In the genomic region with DNA sequence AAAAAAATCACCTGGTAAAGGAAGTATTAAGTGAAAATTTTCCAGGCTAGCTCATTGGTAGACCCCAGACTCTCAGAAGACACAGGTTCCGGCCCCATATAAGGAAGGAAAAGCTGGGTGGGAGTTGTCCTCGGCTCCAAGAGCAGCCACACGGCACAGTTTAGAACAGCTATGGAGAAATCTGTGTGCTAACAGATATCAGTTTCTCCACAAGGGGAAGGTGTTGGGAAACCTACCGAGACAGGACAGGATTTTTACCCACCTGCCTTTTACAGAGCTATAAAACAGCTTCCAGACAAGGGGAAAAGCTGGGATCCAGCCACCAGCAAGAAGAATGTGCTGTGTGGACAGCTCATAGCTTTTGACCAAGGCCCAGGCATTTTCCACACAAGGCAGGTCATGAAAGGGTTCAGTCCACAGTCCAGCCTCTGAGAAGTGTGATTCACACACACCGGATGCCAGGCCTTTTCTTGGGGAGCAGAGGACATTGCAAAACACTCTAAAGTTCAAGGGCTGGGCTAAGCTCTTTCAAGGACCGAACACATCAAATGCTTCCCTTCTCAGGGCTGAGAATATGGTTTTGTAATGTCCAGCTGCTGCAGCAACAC, we compare ENCODE assay signal across 9 mouse cellular contexts. TPM values are rescaled to one million over a fixed set of nuclear protein-coding genes. Genes with fewer than 3 reads are reported as not detected.
A peak's percentile ranks its signal among the peaks of the same experiment; 100 is the strongest.
DNase-seq lines count a peak whose midpoint lies in the region; ATAC-seq and TF ChIP-seq lines count a peak whose summit lies in the region.
"Had no signal": no experiment of that assay in that cellular context is flagged by ENCODE, and none has a peak within 500 bp of the region (broad histone marks: within the 10 kb centered on the region; RNA-seq: fewer than 3 reads in every experiment).

No protein-coding gene starts in this region.

- H3K4me2 ChIP-seq in kidney, embryonic 15.5 days = no peak overlapping the region

- H3K27ac ChIP-seq in bone marrow macrophage, adult 2 months (ENCODE audit: insufficient read depth, low read depth, low read length) = peak overlapping the region; percentile 53
- peak overlapping the region; percentile 52 for H3K27ac ChIP-seq in kidney, embryonic 15.5 days

- no peak for TF ChIP-seq CTCF in bone marrow macrophage, adult 2 months (IDR thresholded peaks at IDR 0.05; ENCODE audit: low read depth, low read length)

- no peak for TF ChIP-seq POLR2A in bone marrow macrophage, adult 2 months (IDR thresholded peaks at IDR 0.05; ENCODE audit: borderline replicate concordance, low read depth, low read length)

- no peaks in the 10 kb centered on the region for H3K27me3 ChIP-seq in kidney, embryonic 15.5 days
- H3K27me3 ChIP-seq: CH12.LX had no signal

- no peak for ATAC-seq in kidney, embryonic 15.5 days (replicated peaks; ENCODE audit: low FRiP score)

- H3K9me3 ChIP-seq in kidney, embryonic 15.5 days (replicated peaks) = no peaks in the 10 kb centered on the region

- DNase-seq in gastrocnemius, postnatal 25 days = peak; percentile 35
- DNase-seq in gastrocnemius, adult 8-10 months (ENCODE audit: low spot score in 2 of 2) = no peak
- peak; percentile 57 to 71 for DNase-seq in monocyte, adult 2 months (ENCODE audit: low read depth in 1 of 2, low spot score in 2 of 2)
- no peak for DNase-seq in right cerebral cortex, adult 18-20 months
- no peak for DNase-seq in right cerebral cortex, postnatal 25 days
- no peak for DNase-seq in natural killer cell, adult 2 months (ENCODE audit: low spot score in 2 of 2)

- 48% methylated on average over 6 of the region's 6 CpGs for WGBS in kidney, embryonic 15.5 days

- H3K4me3 ChIP-seq in bone marrow macrophage, adult 2 months (ENCODE audit: insufficient read depth, low read length) = no peak overlapping the region
- no peak overlapping the region for H3K4me3 ChIP-seq in kidney, embryonic 15.5 days (replicated peaks)

- peaks cover 22% of the 10 kb centered on the region for H3K36me3 ChIP-seq in kidney, embryonic 15.5 days

- H3K4me1 ChIP-seq in bone marrow macrophage, adult 2 months (ENCODE audit: control insufficient read depth, insufficient read depth, low read length) = peaks cover 31% of the 10 kb centered on the region
- peaks cover 45% of the 10 kb centered on the region for H3K4me1 ChIP-seq in kidney, embryonic 15.5 days

- no peak overlapping the region for H3K9ac ChIP-seq in kidney, embryonic 15.5 days

RNA-seq across cellular contexts. Expression of gene Fblim1, which starts 32.4 kb away (rescaled TPM):
- total RNA-seq in gastrocnemius, postnatal 25 days (2021) = 1 to 10 TPM; 1.5 to 4.7 TPM
- 1 to 10 TPM in 2 of 4 experiments, under 1 TPM in 2; 0.46 to 2.2 (median 0.94) TPM for total RNA-seq in gastrocnemius, adult 8-10 months (2022)
- polyA plus RNA-seq in bone marrow macrophage, adult 2 months (2012; ENCODE audit: insufficient read depth, insufficient read length, missing spikeins) = 60.2 and 65.0 TPM in 2 replicates
- 71.4 and 81.3 TPM in 2 replicates for polyA plus RNA-seq in kidney, embryonic 15.5 days (2015; fragmentation: Nextera tagmentation; extraction: Ambion mirVana)

RNA-seq across cellular contexts. Expression of gene Spen, which starts 35.1 kb away (rescaled TPM):
- total RNA-seq in gastrocnemius, postnatal 25 days (2021) = 10 to 100 TPM; 18.6 to 19.9 TPM
- 10 to 100 TPM; 17.0 to 23.9 (median 23.5) TPM for total RNA-seq in gastrocnemius, adult 8-10 months (2022)
- 23.6 and 29.2 TPM in 2 replicates for polyA plus RNA-seq in bone marrow macrophage, adult 2 months (2012; ENCODE audit: insufficient read depth, insufficient read length, missing spikeins)
- 10.3 and 11.1 TPM in 2 replicates for polyA plus RNA-seq in kidney, embryonic 15.5 days (2015; fragmentation: Nextera tagmentation; extraction: Ambion mirVana)

RNA-seq across cellular contexts. Expression of gene Tmem82, which starts 45.0 kb away (rescaled TPM):
- total RNA-seq in gastrocnemius, postnatal 25 days (2021) = 1 to 10 TPM; 1.2 to 2.3 TPM
- under 1 TPM; 0.16 to 0.46 (median 0.31) TPM for total RNA-seq in gastrocnemius, adult 8-10 months (2022)
- polyA plus RNA-seq in bone marrow macrophage, adult 2 months (2012; ENCODE audit: insufficient read depth, insufficient read length, missing spikeins) = 2.4 and 3.3 TPM in 2 replicates
- 2.7 and 3.1 TPM in 2 replicates for polyA plus RNA-seq in kidney, embryonic 15.5 days (2015; fragmentation: Nextera tagmentation; extraction: Ambion mirVana)

RNA-seq across cellular contexts. Expression of gene Slc25a34, which starts 50.2 kb away (rescaled TPM):
- total RNA-seq in gastrocnemius, postnatal 25 days (2021) = 10 to 100 TPM; 14.7 to 14.8 TPM
- 10 to 100 TPM in 3 of 4 experiments, 1 to 10 TPM in 1; 9.2 to 14.0 (median 12.3) TPM for total RNA-seq in gastrocnemius, adult 8-10 months (2022)
- 0.48 and 0.49 TPM in 2 replicates for polyA plus RNA-seq in bone marrow macrophage, adult 2 months (2012; ENCODE audit: insufficient read depth, insufficient read length, missing spikeins)
- polyA plus RNA-seq in kidney, embryonic 15.5 days (2015; fragmentation: Nextera tagmentation; extraction: Ambion mirVana) = 0.27 and 0.49 TPM in 2 replicates

Comparison
In these comparisons a context has a peak if more than half of its experiments do, and no peak if none do; other contexts are left out.
1. DNase-seq: peak in gastrocnemius, postnatal 25 days (single experiment) and monocyte, adult 2 months (2 of 2); none in gastrocnemius, adult 8-10 months (0 of 2), right cerebral cortex, adult 18-20 months (single experiment), right cerebral cortex, postnatal 25 days (single experiment) and natural killer cell, adult 2 months (0 of 2).